Mouse (Mus musculus) E14TG2a.4 (cell line): ENCODE data around the gene Gm48551.

Experiments
- CTCF ChIP-seq: conservative IDR thresholded peaks from 2 replicates; pipeline ENCODE4 v1.5.1; 2014; ENCODE audit warnings: low read length
- POU5F1 ChIP-seq: IDR thresholded peaks from 2 replicates; pipeline ENCODE4 v1.6.1; 2014; ENCODE audit warnings: low read length, borderline replicate concordance

GRCm38 (mm10) chr10:81403511-81403910 is 19.2 kb downstream of the Gm48551 start:
- TF ChIP-seq CTCF (no peak), POU5F1 (no peak)
